Mouse (Mus musculus): ENCODE measurements around the gene Ptpra.

Gene Ptpra

DNA sequence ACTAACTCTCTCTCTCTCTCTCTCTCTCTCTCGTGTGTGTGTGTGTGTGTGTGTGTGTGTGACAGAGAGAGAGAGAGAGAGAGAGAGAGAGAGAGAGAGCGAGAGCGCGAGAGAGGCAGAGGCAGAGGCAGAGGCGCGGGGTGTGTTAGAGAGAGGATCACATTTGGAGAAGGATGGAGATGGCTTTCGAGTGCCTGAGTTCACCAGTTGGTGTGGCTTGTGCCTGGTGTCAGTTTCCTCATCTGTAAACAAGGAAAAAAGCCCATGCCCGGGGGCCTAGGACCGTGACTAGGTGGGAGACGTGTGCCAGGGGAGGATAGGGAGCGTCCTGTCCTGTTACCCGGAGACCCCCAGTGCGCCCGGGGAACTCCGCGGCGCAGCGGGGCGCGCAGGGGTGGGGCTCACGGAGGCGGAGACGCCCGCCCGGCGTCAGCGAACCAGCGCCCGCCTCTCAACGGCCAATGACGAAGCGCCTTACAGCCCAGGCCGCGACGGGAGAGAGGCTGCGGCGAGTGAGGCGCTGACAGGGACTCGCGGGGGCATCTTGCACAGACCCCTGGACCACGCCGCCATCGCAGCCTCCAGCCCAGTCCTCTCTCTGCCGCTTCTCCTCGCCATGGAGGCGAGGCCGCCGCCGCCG is at the start of gene Ptpra:
Gene Ptpra (plus strand): TSS at position 485 of the 640 bp plus-strand sequence.
- DNase-seq (ENCODE audit: low read depth) = peak; percentile 82

DNA sequence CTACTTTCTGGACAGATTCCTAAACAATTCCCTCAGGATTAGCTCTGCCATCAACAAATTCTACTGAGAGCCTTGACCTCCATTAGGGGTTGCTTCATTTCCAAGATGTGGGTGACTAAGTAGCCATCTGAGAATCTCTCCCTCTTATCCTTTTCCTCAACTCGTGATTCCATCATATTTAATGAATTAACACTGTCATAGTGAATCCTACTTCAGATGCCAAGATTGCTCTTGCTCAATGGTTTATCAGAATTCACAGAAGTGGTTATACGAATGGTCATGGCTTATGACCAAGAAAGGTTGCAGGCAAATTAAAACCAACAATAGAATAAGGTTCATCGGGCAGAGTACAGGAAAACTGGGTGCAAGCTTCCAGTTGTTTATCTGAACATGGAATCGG is 48.2 kb upstream of the Ptpra start:
- DNase-seq (ENCODE audit: low read depth) = no peak

GRCm38 (mm10) chr2:130404939-130405338 is 45.1 kb upstream of the Ptpra start, which contains the start of the genes Gm28372 and 1700020A23Rik:
TSS of gene Gm28372 (plus strand) at chr2:130405239.
TSS of gene 1700020A23Rik (plus strand) at chr2:130405259.
- DNase-seq (ENCODE audit: low read depth) = no peak

- DNase-seq (ENCODE audit: low read depth) = no peak
Observed at GRCm38 (mm10) chr2:130406178-130406577, 43.9 kb upstream of the Ptpra start, which contains the start of gene Tmem239. TSS of gene Tmem239 (plus strand) at chr2:130406478.

- no peak for DNase-seq (ENCODE audit: low read depth)
Observed at GRCm38 (mm10) chr2:130408194-130408593, 41.9 kb upstream of the Ptpra start.

- peak; percentile 62 for DNase-seq (ENCODE audit: low read depth)
Observed at GRCm38 (mm10) chr2:130411558-130412495, 38.3 kb upstream of the Ptpra start.

DNA sequence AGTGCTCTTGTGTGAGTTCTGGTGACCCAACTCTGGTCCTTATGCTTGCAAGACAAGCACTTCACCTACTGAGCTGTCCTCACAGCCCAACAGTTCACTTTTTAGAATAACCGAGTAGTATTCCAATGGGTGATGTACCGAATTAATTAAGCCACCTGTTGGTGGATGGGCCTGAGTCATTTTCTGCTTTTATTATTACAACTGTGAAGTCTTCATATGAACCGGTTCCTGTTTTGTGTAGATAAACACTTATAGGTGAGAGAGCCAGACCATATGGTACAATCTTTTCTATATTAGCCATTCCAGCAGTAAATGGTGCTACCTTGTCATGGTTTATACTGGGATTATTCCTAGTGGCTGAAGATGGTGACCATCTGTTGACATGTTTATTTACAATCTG is 37.3 kb upstream of the Ptpra start:
- DNase-seq (ENCODE audit: low read depth) = no peak

GRCm38 (mm10) chr2:130414094-130414856 is 35.8 kb upstream of the Ptpra start:
- DNase-seq (ENCODE audit: low read depth) = peak; percentile 57

DNA sequence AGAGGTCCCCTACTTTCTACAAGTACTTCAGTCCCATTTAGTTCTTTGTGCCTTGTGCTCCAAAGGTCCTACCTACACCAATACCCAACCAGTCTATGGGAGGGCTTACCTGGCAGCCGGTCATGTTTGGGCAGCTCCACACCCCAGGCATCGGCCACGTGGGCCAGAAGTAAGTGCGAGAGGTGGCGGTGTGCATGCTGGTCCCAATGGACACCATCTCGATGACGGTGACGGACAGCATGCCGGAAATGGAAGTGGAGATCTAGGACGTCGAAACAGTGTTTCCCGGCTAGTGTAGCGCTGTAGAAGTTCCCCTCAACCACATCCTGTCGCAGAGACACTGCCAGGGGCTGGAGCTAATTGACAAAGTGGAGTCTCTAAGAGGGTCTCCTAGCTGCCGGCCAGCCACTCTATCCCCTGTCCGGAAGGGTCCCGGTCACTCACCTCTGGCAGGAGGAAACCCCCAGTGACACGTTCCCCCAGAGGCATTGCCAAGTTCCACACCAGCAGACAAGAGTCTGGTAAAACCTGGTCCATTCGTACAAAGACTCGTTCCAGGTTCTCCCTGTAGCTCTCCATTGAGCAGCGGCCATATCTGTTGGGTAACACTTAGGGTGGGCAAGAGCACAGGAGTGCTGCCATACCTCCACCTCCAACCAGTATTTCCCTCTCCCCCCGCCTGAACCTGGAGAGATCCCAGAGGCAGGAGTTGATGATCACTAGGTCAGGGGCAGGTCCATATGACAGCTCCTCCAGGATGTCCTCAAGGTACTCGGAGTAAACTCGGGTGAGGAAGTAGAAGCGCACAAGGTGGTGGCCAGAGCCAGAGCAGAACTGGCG is 28.1 kb upstream of the Ptpra start:
- DNase-seq (ENCODE audit: low read depth) = no peak

DNA sequence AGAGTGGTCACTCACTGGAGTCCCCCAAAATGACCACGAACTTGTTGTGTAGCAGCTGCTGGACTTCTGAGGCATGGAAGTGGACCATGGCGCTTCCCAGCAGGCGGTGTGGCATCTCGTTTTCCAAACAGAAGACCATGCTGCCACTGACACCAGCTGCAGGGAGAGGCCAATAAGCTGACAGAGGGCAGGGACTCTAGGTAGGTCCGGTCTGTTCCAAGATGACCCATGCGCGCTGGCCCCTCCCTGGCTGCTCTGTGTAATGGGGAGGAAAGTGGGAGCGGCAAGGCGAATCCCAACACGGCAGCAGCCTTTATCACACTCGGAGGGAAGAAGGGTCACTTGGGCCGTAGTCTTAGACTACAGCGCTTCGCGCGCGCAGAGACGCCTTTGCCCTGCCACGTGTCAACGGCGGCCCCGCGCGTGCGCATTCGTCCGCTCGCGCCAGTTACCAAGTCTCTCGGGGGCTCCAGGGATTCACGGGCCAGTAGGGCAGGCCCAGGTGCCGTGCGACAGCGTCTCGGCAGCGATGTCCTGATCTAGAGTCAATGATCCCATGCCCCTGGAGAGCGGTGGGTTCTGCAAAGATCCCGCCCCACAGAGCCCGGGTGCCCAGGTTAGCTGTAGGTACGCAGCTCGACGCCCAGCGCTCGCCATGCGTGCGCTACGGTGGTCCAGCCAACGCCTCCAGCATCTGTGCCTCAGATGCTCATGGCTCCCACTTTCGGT is 26.5 kb upstream of the Ptpra start:
- DNase-seq (ENCODE audit: low read depth) = peak; percentile 71

DNA sequence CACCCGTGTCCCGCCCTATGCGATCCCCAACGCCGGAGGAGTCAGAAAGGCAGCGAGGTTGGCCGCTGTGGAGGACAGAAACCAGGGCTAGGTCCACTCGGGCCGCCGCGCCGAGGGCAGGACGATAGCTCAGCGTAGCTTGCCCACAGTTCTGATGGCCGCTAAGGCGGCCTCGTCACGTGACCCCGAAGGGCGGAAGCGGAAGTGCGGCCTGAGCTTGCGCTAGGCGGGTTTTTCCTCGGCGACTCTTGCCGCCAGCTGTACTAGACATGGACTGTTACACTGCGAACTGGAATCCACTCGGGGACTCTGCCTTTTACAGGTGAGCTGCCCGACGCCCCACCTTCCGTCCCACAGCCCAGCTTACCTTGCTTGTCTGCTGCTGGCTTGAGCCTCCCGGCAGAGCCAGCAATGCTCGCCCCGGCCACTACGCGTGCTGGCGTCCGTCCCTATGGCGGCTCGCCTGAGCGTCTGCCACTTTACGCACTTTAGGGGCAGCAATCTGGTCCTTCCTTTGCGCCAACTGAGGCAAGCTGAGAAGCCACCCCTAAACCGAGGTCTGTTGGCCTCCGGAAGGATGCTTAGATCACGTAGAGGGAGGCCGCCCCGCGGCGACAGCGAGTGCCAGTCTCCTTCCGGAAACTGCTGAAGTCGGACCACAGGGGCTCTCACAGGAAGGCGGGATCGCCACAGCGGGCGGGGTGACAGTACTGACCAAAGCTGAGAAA is 25.8 kb upstream of the Ptpra start, which contains the start of the genes Vps16 and Pced1a:
Gene Vps16 (plus strand): TSS at position 214 of the 728 bp plus-strand sequence.
Gene Pced1a (minus strand): TSS at position 576 of the 728 bp plus-strand sequence.
- peak; percentile 93 for DNase-seq (ENCODE audit: low read depth)

GRCm38 (mm10) chr2:130425112-130425511 is 25.0 kb upstream of the Ptpra start:
- DNase-seq (ENCODE audit: low read depth) = peak; percentile 76

DNA sequence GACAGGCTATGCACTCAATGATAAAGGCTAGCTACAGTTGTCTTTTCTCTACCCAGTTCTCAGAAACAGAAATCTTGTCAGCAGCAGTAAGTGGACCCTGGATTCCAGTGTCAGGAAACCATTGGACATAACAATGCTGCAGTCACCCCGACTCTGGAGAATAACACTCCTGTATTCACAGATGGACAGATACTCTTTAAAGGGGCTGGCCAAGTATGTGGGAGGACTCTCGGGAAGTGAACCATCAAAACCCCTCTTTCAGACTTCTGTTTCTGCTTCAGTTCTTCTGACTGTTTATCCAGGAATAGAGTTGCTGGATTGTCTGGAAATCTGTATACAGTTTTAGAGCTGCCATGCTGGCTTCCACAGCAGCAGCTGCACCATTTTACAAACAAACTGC is 20.2 kb upstream of the Ptpra start:
- DNase-seq (ENCODE audit: low read depth) = no peak

GRCm38 (mm10) chr2:130430484-130430883 is 19.6 kb upstream of the Ptpra start:
- DNase-seq (ENCODE audit: low read depth) = no peak

DNA sequence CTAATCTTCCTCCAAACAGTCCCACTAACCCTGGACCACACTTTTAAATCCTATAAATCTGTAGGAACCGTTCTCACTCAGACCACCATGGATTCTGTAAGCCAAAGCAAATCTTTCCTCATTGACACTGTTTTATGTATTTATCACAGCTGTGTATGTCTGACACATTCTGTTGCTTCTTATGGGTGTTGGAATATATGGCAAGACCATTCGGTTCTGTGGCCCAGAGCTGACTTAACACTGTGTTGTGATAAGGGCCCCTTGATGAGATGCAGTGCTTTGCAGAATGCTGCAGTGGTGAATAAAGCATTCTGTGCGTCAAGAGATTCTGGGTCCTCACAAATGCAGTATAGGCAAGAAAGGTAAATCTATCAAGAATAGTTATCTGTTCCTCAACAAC is 17.9 kb upstream of the Ptpra start:
- no peak for DNase-seq (ENCODE audit: low read depth)

DNA sequence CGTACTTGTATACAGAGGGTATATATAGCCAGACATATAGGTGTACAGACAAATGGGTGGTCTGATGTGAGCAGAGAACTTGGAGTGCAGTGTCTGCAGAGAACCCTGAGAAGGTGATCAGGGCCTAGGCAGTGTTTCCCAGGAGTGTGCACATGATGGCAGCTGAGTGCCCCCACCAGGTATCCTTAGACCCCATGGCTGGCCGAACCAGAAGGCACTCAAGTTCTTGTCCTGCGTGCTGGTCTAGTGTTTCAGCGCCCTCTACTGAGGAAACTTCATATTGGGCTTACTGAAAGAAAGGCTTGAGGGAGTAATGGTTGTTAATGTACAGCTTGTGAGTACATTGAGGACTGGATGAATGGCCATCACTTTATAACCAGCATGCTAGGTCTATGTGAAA is 16.9 kb upstream of the Ptpra start:
- DNase-seq (ENCODE audit: low read depth) = peak; percentile 79

- no peak for DNase-seq (ENCODE audit: low read depth)
Observed at GRCm38 (mm10) chr2:130436769-130437168, 13.3 kb upstream of the Ptpra start.

GRCm38 (mm10) chr2:130438861-130439260 is 11.2 kb upstream of the Ptpra start:
- DNase-seq (ENCODE audit: low read depth) = no peak

DNA sequence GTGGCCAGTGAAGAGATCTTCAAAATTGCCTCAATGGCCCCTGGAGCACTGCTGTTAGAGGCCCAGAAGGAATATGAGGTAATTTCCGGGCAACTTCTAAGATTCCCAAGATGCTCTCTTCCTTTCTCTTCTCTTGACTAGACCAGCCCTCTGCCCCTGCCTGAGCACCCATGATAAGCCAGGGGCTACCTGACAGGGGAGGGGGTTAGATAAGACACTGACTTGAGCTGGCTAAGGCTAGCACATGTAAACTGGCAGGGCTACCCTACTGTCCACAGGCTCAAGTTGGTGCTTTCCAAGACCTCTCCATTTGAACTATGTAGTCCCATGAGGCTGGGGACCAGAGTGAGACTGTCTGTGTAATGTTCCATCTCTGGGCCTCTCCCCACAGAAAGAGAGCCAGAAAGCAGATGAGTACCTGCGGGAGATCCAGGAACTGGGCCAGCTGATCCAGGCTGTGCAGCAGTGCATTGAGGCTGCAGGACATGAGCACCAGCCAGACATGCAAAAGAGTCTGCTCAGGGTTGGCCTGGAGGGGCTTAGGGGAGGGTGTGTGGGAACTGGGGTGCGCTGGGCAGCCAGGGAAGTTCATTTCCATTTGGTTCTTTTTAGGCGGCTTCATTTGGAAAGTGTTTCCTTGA is 10.1 kb upstream of the Ptpra start:
- DNase-seq (ENCODE audit: low read depth) = no peak

Data from 416B (cell line).